Mouse (Mus musculus): ENCODE measurements around the gene Capn12. TPM values are rescaled to one million over a fixed set of nuclear protein-coding genes. Genes with fewer than 3 reads are reported as not detected.
A peak's percentile ranks its signal among the peaks of the same experiment; 100 is the strongest.

Gene Capn12
- polyA plus RNA-seq, 1 experiment from 2014 or later: 1.9 TPM

- peaks cover 2% of the 10 kb centered on the region; the same call in 1 of the 2 replicates for H3K36me3 ChIP-seq (ENCODE audit: control insufficient read depth, insufficient read depth, low read length)
- peak; percentile 77 for DNase-seq (ENCODE audit: low spot score)
- ATAC-seq (ENCODE audit: low FRiP score, low TSS enrichment): peak; percentile 89
- H3K4me2 ChIP-seq (replicated peaks; ENCODE audit: low read depth): 0 out of 2 replicates have a peak overlapping the region, but pooled peaks have one; percentile 8
- H3K9me3 ChIP-seq (ENCODE audit: control insufficient read depth, low read length): no peaks in the 10 kb centered on the region
- H3K27me3 ChIP-seq (ENCODE audit: control insufficient read depth, insufficient read depth, low read length): no peaks in the 10 kb centered on the region
- H3K27ac ChIP-seq (replicated peaks): peak overlapping the region; percentile 89
- peaks cover 20% of the 10 kb centered on the region for H3K4me1 ChIP-seq (replicated peaks; ENCODE audit: control insufficient read depth, insufficient read depth)
- TF ChIP-seq EP300 (optimal IDR thresholded peaks at IDR 0.05): no peak
- TF ChIP-seq CTCF (IDR thresholded peaks at IDR 0.05; ENCODE audit: low read depth): no peak
- no peak overlapping the region for H3K4me3 ChIP-seq (ENCODE audit: low read depth, low read length)
- WGBS: 33% methylated on average over 7 of the region's 7 CpGs
- H3K9ac ChIP-seq (ENCODE audit: low read length): 0 out of 2 replicates have a peak overlapping the region, but pooled peaks have one; percentile 13
Measured at GRCm38 (mm10) chr7:28931032-28931694, 49.9 kb downstream of the Capn12 start.

GRCm38 (mm10) chr7:28931695-28932039 lies 50.4 kb downstream of the Capn12 start:
- peak; percentile 65 for DNase-seq (ENCODE audit: low spot score)
- Histone ChIP-seq H3K27me3 (ENCODE audit: control insufficient read depth, insufficient read depth, low read length) (no peaks in the 10 kb centered on the region), H3K9ac (ENCODE audit: low read length) (no peak overlapping the region), H3K4me3 (ENCODE audit: low read depth, low read length) (no peak overlapping the region), H3K4me1 (replicated peaks; ENCODE audit: control insufficient read depth, insufficient read depth) (peaks cover 23% of the 10 kb centered on the region), H3K4me2 (replicated peaks; ENCODE audit: low read depth) (peak overlapping the region; percentile 11; the same call in 1 of the 2 replicates), H3K36me3 (ENCODE audit: control insufficient read depth, insufficient read depth, low read length) (peaks cover 2% of the 10 kb centered on the region; the same call in 1 of the 2 replicates), H3K27ac (replicated peaks) (peak overlapping the region; percentile 89), H3K9me3 (ENCODE audit: control insufficient read depth, low read length) (no peaks in the 10 kb centered on the region)
- WGBS: 60% methylated on average over 4 of the region's 4 CpGs
- TF ChIP-seq CTCF (IDR thresholded peaks at IDR 0.05; ENCODE audit: low read depth) (no peak), EP300 (optimal IDR thresholded peaks at IDR 0.05) (no peak)
- no peak for ATAC-seq (ENCODE audit: low FRiP score, low TSS enrichment)

- no peaks in the 10 kb centered on the region for H3K27me3 ChIP-seq (ENCODE audit: control insufficient read depth, insufficient read depth, low read length)
- H3K4me1 ChIP-seq (replicated peaks; ENCODE audit: control insufficient read depth, insufficient read depth): peaks cover 29% of the 10 kb centered on the region
- peak overlapping the region; percentile 89 for H3K27ac ChIP-seq (replicated peaks)
- no peak for TF ChIP-seq CTCF (IDR thresholded peaks at IDR 0.05; ENCODE audit: low read depth)
- no peak for TF ChIP-seq EP300 (optimal IDR thresholded peaks at IDR 0.05)
- ATAC-seq (ENCODE audit: low FRiP score, low TSS enrichment) (peak; percentile 13; the same call in 1 of the 2 replicates), DNase-seq (ENCODE audit: low spot score) (peak; percentile 87)
- no peak overlapping the region for H3K4me2 ChIP-seq (replicated peaks; ENCODE audit: low read depth)
- no peaks in the 10 kb centered on the region for H3K9me3 ChIP-seq (ENCODE audit: control insufficient read depth, low read length)
- H3K36me3 ChIP-seq (ENCODE audit: control insufficient read depth, insufficient read depth, low read length): peaks cover 2% of the 10 kb centered on the region; the same call in 1 of the 2 replicates
- H3K4me3 ChIP-seq (ENCODE audit: low read depth, low read length): no peak overlapping the region
- 51% methylated on average over 6 of the region's 6 CpGs for WGBS
- no peak overlapping the region for H3K9ac ChIP-seq (ENCODE audit: low read length)
Measured at GRCm38 (mm10) chr7:28932421-28933041, 51.3 kb downstream of the Capn12 start.

GRCm38 (mm10) chr7:28933825-28934224 lies 52.6 kb downstream of the Capn12 start:
- H3K9me3 ChIP-seq (ENCODE audit: control insufficient read depth, low read length): no peaks in the 10 kb centered on the region
- peaks cover 30% of the 10 kb centered on the region for H3K4me1 ChIP-seq (replicated peaks; ENCODE audit: control insufficient read depth, insufficient read depth)
- H3K9ac ChIP-seq (ENCODE audit: low read length): no peak overlapping the region
- WGBS: 83% methylated on average over 2 of the region's 2 CpGs
- ATAC-seq (ENCODE audit: low FRiP score, low TSS enrichment) (no peak), DNase-seq (ENCODE audit: low spot score) (no peak)
- H3K36me3 ChIP-seq (ENCODE audit: control insufficient read depth, insufficient read depth, low read length): peaks cover 2% of the 10 kb centered on the region; the same call in 1 of the 2 replicates
- peak overlapping the region; percentile 53 for H3K27ac ChIP-seq (replicated peaks)
- TF ChIP-seq EP300 (optimal IDR thresholded peaks at IDR 0.05) (no peak), CTCF (IDR thresholded peaks at IDR 0.05; ENCODE audit: low read depth) (no peak)
- H3K4me2 ChIP-seq (replicated peaks; ENCODE audit: low read depth): no peak overlapping the region
- H3K27me3 ChIP-seq (ENCODE audit: control insufficient read depth, insufficient read depth, low read length): no peaks in the 10 kb centered on the region
- H3K4me3 ChIP-seq (ENCODE audit: low read depth, low read length): no peak overlapping the region

GRCm38 (mm10) chr7:28936787-28937186 lies 55.6 kb downstream of the Capn12 start:
- H3K4me1 ChIP-seq (replicated peaks; ENCODE audit: control insufficient read depth, insufficient read depth): peaks cover 30% of the 10 kb centered on the region
- no peak for TF ChIP-seq EP300 (optimal IDR thresholded peaks at IDR 0.05)
- TF ChIP-seq CTCF (IDR thresholded peaks at IDR 0.05; ENCODE audit: low read depth): no peak
- DNase-seq (ENCODE audit: low spot score): peak; percentile 45
- H3K27me3 ChIP-seq (ENCODE audit: control insufficient read depth, insufficient read depth, low read length): no peaks in the 10 kb centered on the region
- 0 out of 2 replicates have a peak overlapping the region, but pooled peaks have one; percentile 35 for H3K9ac ChIP-seq (ENCODE audit: low read length)
- H3K4me2 ChIP-seq (replicated peaks; ENCODE audit: low read depth): no peak overlapping the region
- H3K36me3 ChIP-seq (ENCODE audit: control insufficient read depth, insufficient read depth, low read length): peaks cover 2% of the 10 kb centered on the region; the same call in 1 of the 2 replicates
- no peak for ATAC-seq (ENCODE audit: low FRiP score, low TSS enrichment)
- H3K9me3 ChIP-seq (ENCODE audit: control insufficient read depth, low read length): no peaks in the 10 kb centered on the region
- 30% methylated on average over 4 of the region's 4 CpGs for WGBS
- H3K4me3 ChIP-seq (ENCODE audit: low read depth, low read length): no peak overlapping the region
- H3K27ac ChIP-seq (replicated peaks): peak overlapping the region; percentile 76

GRCm38 (mm10) chr7:28938654-28939053 lies 57.4 kb downstream of the Capn12 start:
- DNase-seq (ENCODE audit: low spot score): no peak

More at GRCm38 (mm10) chr7:28938654-28939053, 57.4 kb downstream of the Capn12 start:
- Histone ChIP-seq H3K27me3 (ENCODE audit: control insufficient read depth, insufficient read depth, low read length) (no peaks in the 10 kb centered on the region), H3K4me3 (ENCODE audit: low read depth, low read length) (no peak overlapping the region), H3K36me3 (ENCODE audit: control insufficient read depth, insufficient read depth, low read length) (peaks cover 2% of the 10 kb centered on the region; the same call in 1 of the 2 replicates), H3K9me3 (ENCODE audit: control insufficient read depth, low read length) (no peaks in the 10 kb centered on the region), H3K9ac (ENCODE audit: low read length) (no peak overlapping the region), H3K4me2 (replicated peaks; ENCODE audit: low read depth) (no peak overlapping the region), H3K4me1 (replicated peaks; ENCODE audit: control insufficient read depth, insufficient read depth) (peaks cover 32% of the 10 kb centered on the region), H3K27ac (replicated peaks) (0 out of 2 replicates have a peak overlapping the region, but pooled peaks have one; percentile 13)
- 79% methylated on average over 4 of the region's 4 CpGs for WGBS
- no peak for ATAC-seq (ENCODE audit: low FRiP score, low TSS enrichment)
- TF ChIP-seq EP300 (optimal IDR thresholded peaks at IDR 0.05) (no peak), CTCF (IDR thresholded peaks at IDR 0.05; ENCODE audit: low read depth) (0 out of 2 replicates have a peak, but pooled peaks have one; percentile 16)
